Mouse (Mus musculus) limb, embryonic 14.5 days (tissue): ENCODE results near the gene Uox. TPM values are rescaled to one million over a fixed set of nuclear protein-coding genes. Genes with fewer than 3 reads are reported as not detected.

Experiments used
- ATAC-seq: fragments of 200-750 bp; cut with Nextera tagmentation; 2 replicates; pipeline ENCODE4 v1.8.0; 2017; ENCODE audit warnings: low read depth, moderate number of reproducible peaks, moderate TSS enrichment; ENCODE audit not compliant: low FRiP score
- DNase-seq: peaks from one replicate; pipeline ENCODE4 v3.0.0-alpha.2; 2015; ENCODE audit warnings: low spot score
- H3K27ac ChIP-seq: fragments of 300-500 bp; sonication (generic); replicated peaks from 2 replicates; pipeline ENCODE4 v1.5.1; 2014; ENCODE audit warnings: low read depth, mild to moderate bottlenecking, low read length, moderate library complexity, mixed read lengths
- H3K27me3 ChIP-seq: fragments of 300-500 bp; sonication (generic); 2 replicates; pipeline ENCODE4 v1.6.1; 2014; ENCODE audit warnings: low read length, mixed read lengths; ENCODE audit not compliant: control insufficient read depth, insufficient read depth
- H3K36me3 ChIP-seq: fragments of 300-500 bp; sonication (generic); 2 replicates; pipeline ENCODE4 v1.6.1; 2014; ENCODE audit warnings: mild to moderate bottlenecking, low read length, moderate library complexity, mixed read lengths; ENCODE audit not compliant: control insufficient read depth, insufficient read depth
- H3K4me1 ChIP-seq: fragments of 300-500 bp; sonication (generic); 2 replicates; pipeline ENCODE4 v1.6.1; 2014; ENCODE audit warnings: antibody characterized with exemption, low read length, mixed read lengths; ENCODE audit not compliant: control insufficient read depth, insufficient read depth
- H3K4me2 ChIP-seq: fragments of 300-500 bp; sonication (generic); replicated peaks from 2 replicates; pipeline ENCODE4 v1.6.1; 2014; ENCODE audit warnings: low read depth, mild to moderate bottlenecking, low read length, moderate library complexity; ENCODE audit not compliant: severe bottlenecking
- H3K4me3 ChIP-seq: fragments of 300-500 bp; sonication (generic); replicated peaks from 2 replicates; pipeline ENCODE4 v1.5.1; 2014; ENCODE audit warnings: low read length
- H3K9ac ChIP-seq: fragments of 300-500 bp; sonication (generic); 2 replicates; pipeline ENCODE4 v1.6.1; 2014; ENCODE audit warnings: mild to moderate bottlenecking, low read depth, low read length, moderate library complexity; ENCODE audit not compliant: severe bottlenecking
- H3K9me3 ChIP-seq: fragments of 300-500 bp; sonication (generic); 2 replicates; pipeline ENCODE4 v1.6.1; 2016; ENCODE audit warnings: low read length; ENCODE audit not compliant: control insufficient read depth
- POLR2A ChIP-seq: fragments of 200-500 bp; IDR thresholded peaks from 2 replicates; pipeline ENCODE4 v1.8.0; 2012; ENCODE audit warnings: inconsistent platforms, mild to moderate bottlenecking, moderate library complexity, borderline replicate concordance; ENCODE audit not compliant: insufficient read depth, insufficient read length; ENCODE audit errors: extremely low read depth
- WGBS: fragments of 180-500 bp; shearing (Covaris S2); extraction: QIAGEN DNeasy Blood & Tissue Kit; methylation state at CpG from one replicate; pipeline ENCODE4 v1.1.7; 2014; 5-methylcytosine and 5-hydroxymethylcytosine counted together
- polyA plus RNA-seq, 2 experiments: library from polyadenylated mRNA; depleted of rRNA in 1 of 2; stranded (reverse) in 1 of 2; unstranded in 1 of 2; fragments of >200 nt; fragmentation: Nextera tagmentation in 1 of 2; extraction: Ambion mirVana in 1 of 2; gene quantifications; 2 replicates each; pipeline versions ENCODE4 v1.2.1 to v1.2.3; 2012 to 2014

Gene Uox
- polyA plus RNA-seq, 2 experiments: 0.19 to 0.66 TPM

GRCm38 (mm10) chr3:146615496-146615895 is 45.3 kb downstream of the Uox start, which contains the start of gene Dnase2b:
Gene Dnase2b (minus strand): TSS chr3:146615596.
- Histone ChIP-seq H3K36me3 (no peaks in the 10 kb centered on the region), H3K4me2 (no peak within 1 kb of the TSS), H3K27ac (no peak within 1 kb of the TSS), H3K27me3 (no peaks in the 10 kb centered on the region), H3K9ac (no peak within 1 kb of the TSS), H3K4me1 (no peaks in the 10 kb centered on the region), H3K4me3 (no peak within 1 kb of the TSS), H3K9me3 (no peaks in the 10 kb centered on the region)
- 94% methylated on average over 4 of the region's 4 CpGs for WGBS
- no peak for TF ChIP-seq POLR2A
- DNase-seq: no peak
- no peak for ATAC-seq

GRCm38 (mm10) chr3:146616533-146617283 is 46.5 kb downstream of the Uox start:
- ATAC-seq (no peak), DNase-seq (no peak)
- Histone ChIP-seq H3K4me3 (no peak overlapping the region), H3K4me1 (no peaks in the 10 kb centered on the region), H3K9me3 (no peaks in the 10 kb centered on the region), H3K27me3 (no peaks in the 10 kb centered on the region), H3K9ac (no peak overlapping the region), H3K27ac (no peak overlapping the region), H3K36me3 (no peaks in the 10 kb centered on the region), H3K4me2 (no peak overlapping the region)
- WGBS: 78% methylated on average over 5 of the region's 5 CpGs
- no peak for TF ChIP-seq POLR2A

GRCm38 (mm10) chr3:146617946-146618345 is 47.7 kb downstream of the Uox start:
- Histone ChIP-seq H3K27ac (no peak overlapping the region), H3K4me3 (no peak overlapping the region), H3K4me1 (no peaks in the 10 kb centered on the region), H3K9ac (no peak overlapping the region), H3K36me3 (no peaks in the 10 kb centered on the region), H3K27me3 (no peaks in the 10 kb centered on the region), H3K9me3 (no peaks in the 10 kb centered on the region), H3K4me2 (no peak overlapping the region)
- no peak for DNase-seq
- ATAC-seq: no peak
- no peak for TF ChIP-seq POLR2A

- no peak overlapping the region for H3K27ac ChIP-seq
- no peak overlapping the region for H3K9ac ChIP-seq
- TF ChIP-seq POLR2A: no peak
- no peaks in the 10 kb centered on the region for H3K4me1 ChIP-seq
- ATAC-seq (no peak), DNase-seq (no peak)
- H3K9me3 ChIP-seq: no peaks in the 10 kb centered on the region
- no peak overlapping the region for H3K4me3 ChIP-seq
- no peaks in the 10 kb centered on the region for H3K36me3 ChIP-seq
- H3K27me3 ChIP-seq: no peaks in the 10 kb centered on the region
- H3K4me2 ChIP-seq: no peak overlapping the region
- 76% methylated on average over 4 of the region's 4 CpGs for WGBS
Observed at GRCm38 (mm10) chr3:146618357-146618756, 48.1 kb downstream of the Uox start.

GRCm38 (mm10) chr3:146620101-146620500 is 49.9 kb downstream of the Uox start:
- no peak for DNase-seq
- H3K4me2 ChIP-seq: no peak overlapping the region
- H3K9ac ChIP-seq: no peak overlapping the region
- 88% methylated on average over 10 of the region's 10 CpGs for WGBS
- H3K4me1 ChIP-seq: no peaks in the 10 kb centered on the region
- TF ChIP-seq POLR2A: no peak
- no peaks in the 10 kb centered on the region for H3K9me3 ChIP-seq
- H3K36me3 ChIP-seq: no peaks in the 10 kb centered on the region
- no peak for ATAC-seq
- no peaks in the 10 kb centered on the region for H3K27me3 ChIP-seq
- H3K4me3 ChIP-seq: no peak overlapping the region
- H3K27ac ChIP-seq: no peak overlapping the region
